Mouse (Mus musculus): Measurements from ENCODE around the gene Kank2. TPM values are rescaled to one million over a fixed set of nuclear protein-coding genes. Genes with fewer than 3 reads are reported as not detected.

Gene Kank2
- 3.9 and 4.1 TPM in 2 replicates for polyA plus RNA-seq (2015; fragmentation: Nextera tagmentation; extraction: Ambion mirVana)

GRCm38 (mm10) chr9:21798345-21799009 lies at the start of gene Kank2:
Gene Kank2 (minus strand): TSS chr9:21798744.

GRCm38 (mm10) chr9:21835258-21835912 lies 36.8 kb upstream of the Kank2 start, which contains the start of gene Angptl8:
Gene Angptl8 (plus strand): TSS chr9:21835510.

DNA sequence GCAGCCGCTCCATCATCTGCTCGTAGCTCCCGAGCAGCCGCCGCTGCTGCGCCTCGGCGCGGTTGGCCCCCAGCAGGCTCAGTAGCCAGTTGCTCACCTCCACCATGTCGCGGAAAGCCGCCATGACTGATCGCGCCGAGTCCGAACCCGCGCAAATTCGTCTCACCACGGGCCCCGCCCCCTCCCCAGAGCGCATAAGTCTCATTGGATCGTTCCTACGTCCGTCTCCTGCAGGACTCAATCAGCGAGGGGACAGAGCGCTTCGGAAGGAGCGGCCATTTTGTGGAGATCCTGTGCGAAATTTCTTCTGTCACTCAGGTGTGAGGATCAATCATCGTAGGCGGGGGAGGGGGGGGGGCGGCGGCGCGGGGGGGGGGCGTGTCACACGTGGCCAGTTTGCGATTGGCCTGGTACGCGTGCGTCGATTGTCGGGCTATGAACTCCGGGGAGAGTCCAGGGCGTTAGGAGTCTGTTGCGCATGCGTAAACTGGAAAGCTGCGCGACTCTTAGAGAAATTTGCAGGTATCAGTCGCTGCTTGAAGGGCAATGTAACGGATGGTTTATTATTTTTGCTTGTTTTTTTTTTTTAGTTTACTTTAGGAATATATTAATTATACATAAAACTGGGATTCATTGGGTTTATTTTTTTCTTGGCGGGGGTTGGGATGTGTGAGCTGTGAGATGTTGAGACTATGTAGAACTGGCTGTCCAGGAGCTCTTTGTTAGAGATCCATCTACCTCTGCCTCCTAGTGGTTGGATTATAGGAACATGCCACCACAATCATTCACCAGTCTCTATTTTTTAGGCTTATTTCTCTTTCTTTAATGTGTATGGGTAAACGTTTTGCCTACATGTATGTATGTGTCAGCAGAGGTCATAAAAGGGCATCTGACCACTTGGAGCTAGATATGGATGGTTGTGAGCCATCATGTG lies 38.1 kb downstream of the Kank2 start, which contains the start of gene Spc24:
Gene Spc24, minus strand, starts transcription at position 149 of the 934 bp plus-strand sequence.

DNA sequence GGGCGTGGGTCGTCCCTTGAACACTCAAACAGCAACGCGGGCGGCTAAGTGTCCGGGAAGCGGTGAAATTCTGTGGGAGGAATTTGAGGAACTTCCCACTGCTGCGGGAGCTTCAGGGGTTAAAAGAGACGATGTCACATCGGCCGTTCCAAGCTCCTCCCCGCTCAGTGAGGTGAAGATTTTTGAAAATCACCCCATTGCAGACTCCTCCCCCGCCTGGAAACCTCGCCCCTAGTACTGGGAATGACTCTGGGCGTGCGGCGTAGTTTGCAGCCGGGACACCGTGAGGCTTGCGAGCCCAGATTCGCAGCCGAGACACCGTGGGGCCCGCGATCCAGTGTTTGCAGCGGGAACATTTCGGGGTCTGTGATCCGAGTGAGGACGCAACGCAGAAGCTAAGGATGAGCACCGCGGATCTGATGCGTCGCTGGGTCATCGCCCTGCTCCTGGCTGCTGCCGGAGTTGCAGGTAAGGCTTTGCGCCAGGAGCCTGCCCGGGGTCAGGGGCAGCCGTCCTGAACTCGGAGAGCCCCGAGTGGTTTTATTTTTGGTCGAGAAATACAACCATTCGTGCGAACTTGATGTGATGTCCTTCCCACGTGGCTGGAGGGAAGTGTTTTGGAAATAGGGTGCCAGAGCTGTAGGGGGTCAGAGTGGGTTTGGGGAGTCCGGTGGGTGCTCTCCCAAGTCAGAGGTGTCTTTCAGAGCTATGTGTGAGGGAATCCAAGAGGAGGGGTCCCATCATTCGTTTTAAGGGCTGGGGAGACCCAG lies 75.0 kb downstream of the Kank2 start, which contains the start of gene Ldlr:
Gene Ldlr, plus strand, starts transcription at position 107 of the 770 bp plus-strand sequence.

Small RNA genes within 50 kb of the gene (microRNA-seq; reads per million reads assigned to microRNA genes)
- gene Mir7083, result 5.2 reads per million, percentile 12 among the genes with 10 or more reads in this experiment

Other genes with a start within 250 kb of the Kank2 start
- gene Timm29, start 206.0 kb downstream of the Kank2 start, polyA plus RNA-seq (2015; fragmentation: Nextera tagmentation; extraction: Ambion mirVana), result 48.5 and 49.7 TPM in 2 replicates
- gene Yipf2, start 205.9 kb downstream of the Kank2 start, polyA plus RNA-seq (2015; fragmentation: Nextera tagmentation; extraction: Ambion mirVana), result 18.7 and 21.2 TPM in 2 replicates
- 62.2 and 75.6 TPM in 2 replicates for gene Smarca4, start 182.6 kb downstream of the Kank2 start, polyA plus RNA-seq (2015; fragmentation: Nextera tagmentation; extraction: Ambion mirVana)
- 13.2 and 13.5 TPM in 2 replicates for gene Ldlr, start 75.3 kb downstream of the Kank2 start, polyA plus RNA-seq (2015; fragmentation: Nextera tagmentation; extraction: Ambion mirVana)
- 11.5 and 14.8 TPM in 2 replicates for gene Spc24, start 38.4 kb downstream of the Kank2 start, polyA plus RNA-seq (2015; fragmentation: Nextera tagmentation; extraction: Ambion mirVana)
- gene Angptl8, start 36.8 kb upstream of the Kank2 start, polyA plus RNA-seq (2015; fragmentation: Nextera tagmentation; extraction: Ambion mirVana), result 0.83 and 0.90 TPM in 2 replicates
- gene Dock6, start 53.9 kb upstream of the Kank2 start, polyA plus RNA-seq (2015; fragmentation: Nextera tagmentation; extraction: Ambion mirVana), result 13.8 and 14.4 TPM in 2 replicates
- gene Rab3d, start 119.4 kb upstream of the Kank2 start, polyA plus RNA-seq (2015; fragmentation: Nextera tagmentation; extraction: Ambion mirVana), result 20.0 and 20.9 TPM in 2 replicates
- gene Ccdc159, start 128.7 kb upstream of the Kank2 start, polyA plus RNA-seq (2015; fragmentation: Nextera tagmentation; extraction: Ambion mirVana), result 4.5 and 6.7 TPM in 2 replicates
- gene Tmem205, start 128.8 kb upstream of the Kank2 start, polyA plus RNA-seq (2015; fragmentation: Nextera tagmentation; extraction: Ambion mirVana), result 65.2 and 67.6 TPM in 2 replicates
- gene Plppr2, start 138.3 kb upstream of the Kank2 start, polyA plus RNA-seq (2015; fragmentation: Nextera tagmentation; extraction: Ambion mirVana), result 103 and 112 TPM in 2 replicates
- 7.8 and 8.5 TPM in 2 replicates for gene Swsap1, start 157.0 kb upstream of the Kank2 start, polyA plus RNA-seq (2015; fragmentation: Nextera tagmentation; extraction: Ambion mirVana)
- 1.4 and 1.6 TPM in 2 replicates for gene Epor, start 164.8 kb upstream of the Kank2 start, polyA plus RNA-seq (2015; fragmentation: Nextera tagmentation; extraction: Ambion mirVana)
- gene Rgl3, start 190.7 kb upstream of the Kank2 start, polyA plus RNA-seq (2015; fragmentation: Nextera tagmentation; extraction: Ambion mirVana), result 2.9 and 3.0 TPM in 2 replicates
- 3.5 and 4.1 TPM in 2 replicates for gene Ccdc151, start 203.9 kb upstream of the Kank2 start, polyA plus RNA-seq (2015; fragmentation: Nextera tagmentation; extraction: Ambion mirVana)
- gene Prkcsh, start 204.1 kb upstream of the Kank2 start, polyA plus RNA-seq (2015; fragmentation: Nextera tagmentation; extraction: Ambion mirVana), result 70.2 and 80.7 TPM in 2 replicates

Data from neural tube, postnatal 0 days (tissue).